Mouse (Mus musculus): ENCODE measurements around the gene Irx3. TPM values are rescaled to one million over a fixed set of nuclear protein-coding genes. Genes with fewer than 3 reads are reported as not detected.

Irx3 gene
- polyA plus RNA-seq, 1 experiment from 2014 or later = 0.28 TPM

- no peak for ATAC-seq
- no peaks in the 10 kb centered on the region for H3K27me3 ChIP-seq (replicated peaks; ENCODE audit: control insufficient read depth, insufficient read depth, low read length)
- WGBS = 57% methylated on average over 7 of the region's 7 CpGs
- no peak overlapping the region for H3K4me3 ChIP-seq (ENCODE audit: low read length)
- H3K27ac ChIP-seq (ENCODE audit: low read length) = no peak overlapping the region
- no peaks in the 10 kb centered on the region for H3K9me3 ChIP-seq (ENCODE audit: control insufficient read depth, low read length)
- no peak overlapping the region for H3K9ac ChIP-seq (ENCODE audit: low read depth, low read length)
- H3K36me3 ChIP-seq (ENCODE audit: control insufficient read depth, insufficient read depth, low read length) = no peaks in the 10 kb centered on the region
- H3K4me1 ChIP-seq (ENCODE audit: control insufficient read depth, insufficient read depth, low read length) = peaks cover 2% of the 10 kb centered on the region; the same call in 1 of the 2 replicates
- H3K4me2 ChIP-seq (ENCODE audit: low read depth, low read length) = no peak overlapping the region
Observed at GRCm38 (mm10) chr8:91750794-91751125, 51.1 kb downstream of the Irx3 start.

GRCm38 (mm10) chr8:91750096-91750793 is 51.6 kb downstream of the Irx3 start:
- Histone ChIP-seq H3K9me3 (ENCODE audit: control insufficient read depth, low read length) (no peaks in the 10 kb centered on the region), H3K4me2 (ENCODE audit: low read depth, low read length) (no peak overlapping the region), H3K36me3 (ENCODE audit: control insufficient read depth, insufficient read depth, low read length) (no peaks in the 10 kb centered on the region), H3K27me3 (replicated peaks; ENCODE audit: control insufficient read depth, insufficient read depth, low read length) (no peaks in the 10 kb centered on the region), H3K4me1 (ENCODE audit: control insufficient read depth, insufficient read depth, low read length) (peaks cover 2% of the 10 kb centered on the region; the same call in 1 of the 2 replicates), H3K27ac (ENCODE audit: low read length) (no peak overlapping the region), H3K4me3 (ENCODE audit: low read length) (no peak overlapping the region), H3K9ac (ENCODE audit: low read depth, low read length) (no peak overlapping the region)
- 87% methylated on average over 15 of the region's 15 CpGs for WGBS
- ATAC-seq = no peak

- Histone ChIP-seq H3K27me3 (replicated peaks; ENCODE audit: control insufficient read depth, insufficient read depth, low read length) (no peaks in the 10 kb centered on the region), H3K4me2 (ENCODE audit: low read depth, low read length) (no peak overlapping the region), H3K4me1 (ENCODE audit: control insufficient read depth, insufficient read depth, low read length) (peaks cover 2% of the 10 kb centered on the region; the same call in 1 of the 2 replicates), H3K9ac (ENCODE audit: low read depth, low read length) (no peak overlapping the region), H3K36me3 (ENCODE audit: control insufficient read depth, insufficient read depth, low read length) (no peaks in the 10 kb centered on the region), H3K4me3 (ENCODE audit: low read length) (no peak overlapping the region), H3K27ac (ENCODE audit: low read length) (no peak overlapping the region), H3K9me3 (ENCODE audit: control insufficient read depth, low read length) (no peaks in the 10 kb centered on the region)
- ATAC-seq = no peak
- 70% methylated on average over 5 of the region's 5 CpGs for WGBS
Observed at GRCm38 (mm10) chr8:91749412-91749811, 52.5 kb downstream of the Irx3 start.

Data from intestine, embryonic 16.5 days (tissue).